Mouse (Mus musculus) heart, embryonic 14.5 days (tissue): ENCODE data around the gene Slc33a1. TPM values are rescaled to one million over a fixed set of nuclear protein-coding genes. Genes with fewer than 3 reads are reported as not detected.
A peak's percentile ranks its signal among the peaks of the same experiment; 100 is the strongest.

Experiments
- ATAC-seq: fragments of 200-750 bp; cut with Nextera tagmentation; 2 replicates; pipeline ENCODE4 v1.8.0; 2017; ENCODE audit warnings: low read depth, moderate TSS enrichment; ENCODE audit not compliant: insufficient number of reproducible peaks, insufficient read depth, low FRiP score
- H3K27ac ChIP-seq, 2 experiments: fragments of 200-500 bp in 1 of 2; fragments of 300-500 bp in 1 of 2; sonication (generic) in 1 of 2; replicated peaks in 1 of 2; 2 replicates each; pipeline ENCODE4 v1.5.1; 2012 to 2014; ENCODE audit warnings: low read depth in 2 of 2, low read length in 2 of 2, control low read depth in 1 of 2, mild to moderate bottlenecking in 1 of 2, mixed read lengths in 1 of 2; ENCODE audit not compliant: control insufficient read depth in 1 of 2, insufficient read depth in 1 of 2
- H3K27me3 ChIP-seq: fragments of 300-500 bp; sonication (generic); 2 replicates; pipeline ENCODE4 v1.6.1; 2014; ENCODE audit warnings: mild to moderate bottlenecking, low read length, control low read depth; ENCODE audit not compliant: control insufficient read depth, insufficient read depth
- H3K36me3 ChIP-seq: fragments of 300-500 bp; sonication (generic); 2 replicates; pipeline ENCODE4 v1.6.1; 2014; ENCODE audit warnings: mild to moderate bottlenecking, control low read depth, low read length, mixed read lengths; ENCODE audit not compliant: control insufficient read depth, insufficient read depth
- H3K4me1 ChIP-seq, 2 experiments: fragments of 200-500 bp in 1 of 2; fragments of 300-500 bp in 1 of 2; sonication (generic) in 1 of 2; 2 replicates each; pipeline ENCODE4 v1.6.1; 2012 to 2014; ENCODE audit warnings: low read length in 2 of 2, control low read depth in 1 of 2, mixed read lengths in 1 of 2; ENCODE audit not compliant: control insufficient read depth in 2 of 2, insufficient read depth in 2 of 2
- H3K4me2 ChIP-seq: fragments of 300-500 bp; sonication (generic); 2 replicates; pipeline ENCODE4 v1.6.1; 2014; ENCODE audit warnings: mild to moderate bottlenecking, low read length
- H3K4me3 ChIP-seq, 2 experiments: fragments of 200-500 bp in 1 of 2; fragments of 300-500 bp in 1 of 2; sonication (generic) in 1 of 2; 2 replicates each; pipeline ENCODE4 v1.5.1; 2012 to 2014; ENCODE audit warnings: low read length in 2 of 2, mild to moderate bottlenecking in 2 of 2, control low read depth in 1 of 2, low read depth in 1 of 2, moderate library complexity in 1 of 2; ENCODE audit not compliant: control insufficient read depth in 1 of 2, insufficient read depth in 1 of 2
- H3K9ac ChIP-seq: fragments of 300-500 bp; sonication (generic); 2 replicates; pipeline ENCODE4 v1.6.1; 2014; ENCODE audit warnings: mild to moderate bottlenecking, low read length
- H3K9me3 ChIP-seq: fragments of 300-500 bp; sonication (generic); 2 replicates; pipeline ENCODE4 v1.6.1; 2016; ENCODE audit warnings: low read length, control low read depth; ENCODE audit not compliant: control insufficient read depth
- WGBS: fragments of 180-500 bp; shearing (Covaris S2); extraction: QIAGEN DNeasy Blood & Tissue Kit; methylation state at CpG from one replicate; pipeline ENCODE4 v1.1.7; 2014; 5-methylcytosine and 5-hydroxymethylcytosine counted together
- polyA plus RNA-seq: library from polyadenylated mRNA; unstranded; fragments of >200 nt; fragmentation: Nextera tagmentation; extraction: Ambion mirVana; gene quantifications from 2 replicates; pipeline ENCODE4 v1.2.1, GENCODE M21; 2014

Gene Slc33a1
- 8.2 and 11.3 TPM in 2 replicates for polyA plus RNA-seq

- ATAC-seq, result peak; percentile 93
- Histone ChIP-seq H3K36me3 (peaks cover 4% of the 10 kb centered on the region; the same call in 1 of the 2 replicates), H3K4me1 (peaks cover 0 to 12% of the 10 kb centered on the region in 2 experiments; a peak in 2 of 4 replicates), H3K27ac (peak within 1 kb of the TSS; percentile 90 to 91), H3K9ac (peak within 1 kb of the TSS; percentile 91), H3K9me3 (no peaks in the 10 kb centered on the region), H3K4me2 (peak within 1 kb of the TSS; percentile 86), H3K27me3 (peaks cover 4% of the 10 kb centered on the region; the same call in 1 of the 2 replicates), H3K4me3 (peak within 1 kb of the TSS; percentile 92 to 93)
- under 1% methylated on average over 69 of the region's 69 CpGs for WGBS
These were observed at the start of gene Slc33a1 for GRCm38 (mm10) chr3:63964100-63964921. TSS of gene Slc33a1 (minus strand) at chr3:63964768.

GRCm38 (mm10) chr3:63988722-63989440 is 24.3 kb upstream of the Slc33a1 start:
- H3K9me3 ChIP-seq, result no peaks in the 10 kb centered on the region
- H3K4me1 ChIP-seq, result no peaks in the 10 kb centered on the region
- no peak overlapping the region for H3K4me3 ChIP-seq
- no peak overlapping the region for H3K9ac ChIP-seq
- WGBS, result 89% methylated on average over 3 of the region's 3 CpGs
- H3K4me2 ChIP-seq, result no peak overlapping the region
- H3K27me3 ChIP-seq, result no peaks in the 10 kb centered on the region
- ATAC-seq, result no peak
- no peak overlapping the region for H3K27ac ChIP-seq
- peaks cover 87% of the 10 kb centered on the region for H3K36me3 ChIP-seq

- H3K9me3 ChIP-seq, result no peaks in the 10 kb centered on the region
- H3K4me2 ChIP-seq, result no peak overlapping the region
- H3K36me3 ChIP-seq, result peaks cover 86% of the 10 kb centered on the region
- no peak overlapping the region for H3K4me3 ChIP-seq
- WGBS, result 85% methylated on average over 1 of the region's 1 CpGs
- H3K27me3 ChIP-seq, result no peaks in the 10 kb centered on the region
- H3K9ac ChIP-seq, result no peak overlapping the region
- H3K4me1 ChIP-seq, result no peaks in the 10 kb centered on the region
- ATAC-seq, result no peak
- no peak overlapping the region for H3K27ac ChIP-seq
These were observed 22.1 kb upstream of the Slc33a1 start for GRCm38 (mm10) chr3:63986656-63987055.

GRCm38 (mm10) chr3:63977895-63978294 is 13.3 kb upstream of the Slc33a1 start:
- Histone ChIP-seq H3K4me1 (peaks cover 2 to 23% of the 10 kb centered on the region in 2 experiments; a peak in 3 of 4 replicates), H3K27me3 (no peaks in the 10 kb centered on the region), H3K4me2 (peak overlapping the region; percentile 69; the same call in 1 of the 2 replicates), H3K9me3 (no peaks in the 10 kb centered on the region), H3K4me3 (no peak overlapping the region), H3K9ac (no peak overlapping the region), H3K36me3 (peaks cover 35% of the 10 kb centered on the region), H3K27ac (no peak overlapping the region)
- 71% methylated on average over 4 of the region's 4 CpGs for WGBS
- no peak for ATAC-seq

- peaks cover 20% of the 10 kb centered on the region for H3K36me3 ChIP-seq
- no peaks in the 10 kb centered on the region for H3K27me3 ChIP-seq
- H3K27ac ChIP-seq, result peak within 1 kb of the TSS; percentile 89 to 91
- H3K9me3 ChIP-seq, result no peaks in the 10 kb centered on the region
- peak within 1 kb of the TSS; percentile 69 for H3K4me2 ChIP-seq
- under 1% methylated on average over 67 of the region's 67 CpGs for WGBS
- peak within 1 kb of the TSS; percentile 63 to 76 for H3K4me3 ChIP-seq
- H3K4me1 ChIP-seq, result peaks cover 2 to 23% of the 10 kb centered on the region in 2 experiments; a peak in 3 of 4 replicates
- peak; percentile 97 for ATAC-seq
- peak within 1 kb of the TSS; percentile 87 for H3K9ac ChIP-seq
These were observed 11.7 kb upstream of the Slc33a1 start, which contains the start of gene Gmps for GRCm38 (mm10) chr3:63975955-63976908. TSS of gene Gmps (plus strand) at chr3:63976106.

GRCm38 (mm10) chr3:63965929-63966328 is 1.4 kb upstream of the Slc33a1 start:
- Histone ChIP-seq H3K4me2 (no peak overlapping the region), H3K4me3 (no peak overlapping the region), H3K27me3 (peaks cover 4% of the 10 kb centered on the region; the same call in 1 of the 2 replicates), H3K27ac (no peak overlapping the region), H3K9me3 (no peaks in the 10 kb centered on the region), H3K4me1 (peaks cover 0 to 12% of the 10 kb centered on the region in 2 experiments; a peak in 2 of 4 replicates), H3K36me3 (no peaks in the 10 kb centered on the region), H3K9ac (no peak overlapping the region)
- 65% methylated on average over 2 of the region's 2 CpGs for WGBS
- ATAC-seq, result no peak

- H3K9me3 ChIP-seq, result no peaks in the 10 kb centered on the region
- no peak overlapping the region for H3K9ac ChIP-seq
- H3K36me3 ChIP-seq, result no peaks in the 10 kb centered on the region
- peaks cover 4% of the 10 kb centered on the region; the same call in 1 of the 2 replicates for H3K27me3 ChIP-seq
- peak overlapping the region; percentile 92 to 93 for H3K4me3 ChIP-seq
- H3K27ac ChIP-seq, result peak overlapping the region in 1 of 2 experiments; percentile 91; a peak in 2 of 4 replicates
- 83% methylated on average over 6 of the region's 6 CpGs for WGBS
- no peak for ATAC-seq
- H3K4me2 ChIP-seq, result peak overlapping the region; percentile 86
- peaks cover 0 to 12% of the 10 kb centered on the region in 2 experiments; a peak in 2 of 4 replicates for H3K4me1 ChIP-seq
These were observed 318 bp upstream of the Slc33a1 start for GRCm38 (mm10) chr3:63964922-63965249.
